Mouse (Mus musculus): ENCODE data around the gene Bcl10. TPM values are rescaled to one million over a fixed set of nuclear protein-coding genes. Genes with fewer than 3 reads are reported as not detected.

Gene Bcl10
- total RNA-seq (2023), result 10 to 100 TPM; 96.3 to 97.9 TPM

DNA sequence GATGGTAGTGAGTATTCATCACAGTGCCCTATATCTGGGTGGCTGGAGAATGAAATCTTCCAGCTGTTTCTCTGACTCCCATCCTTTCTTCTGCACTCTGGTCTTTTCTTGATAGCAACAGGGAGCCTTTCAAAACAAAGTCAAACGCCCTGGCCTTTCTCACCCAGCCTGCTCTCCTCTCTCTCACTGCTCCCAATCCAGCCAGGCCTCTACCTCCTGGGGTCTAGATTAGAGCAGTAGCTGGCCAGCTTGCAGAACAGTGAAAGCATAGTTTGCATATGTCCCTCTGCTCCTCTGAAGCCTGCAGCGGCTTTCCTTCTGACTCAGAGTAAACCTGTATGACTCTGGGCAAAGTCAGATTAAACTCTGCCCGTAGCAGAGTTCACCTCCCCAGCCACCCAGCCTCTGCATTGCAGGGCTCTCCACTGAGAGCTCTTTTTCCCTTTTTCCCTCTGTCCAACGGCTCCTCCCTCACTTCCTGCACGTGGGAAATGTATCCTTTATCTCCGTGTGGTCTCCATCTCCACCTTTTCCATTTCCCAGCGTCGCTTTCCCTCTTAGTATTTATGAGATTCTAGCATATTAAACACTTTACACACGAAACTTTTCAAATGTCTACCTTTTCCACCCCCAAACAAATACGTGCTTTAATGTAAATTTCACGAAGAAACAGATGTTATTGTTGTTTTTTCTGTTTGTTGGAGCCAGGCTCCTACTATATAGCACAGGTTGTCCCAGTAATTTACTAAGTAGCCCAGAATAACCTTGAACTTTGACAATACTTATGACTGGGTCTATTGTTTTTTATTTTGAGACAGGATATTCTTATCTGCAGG is at the start of gene Bcl10:
Bcl10 (plus strand) TSS at position 786 of the 836 bp plus-strand sequence.

DNA sequence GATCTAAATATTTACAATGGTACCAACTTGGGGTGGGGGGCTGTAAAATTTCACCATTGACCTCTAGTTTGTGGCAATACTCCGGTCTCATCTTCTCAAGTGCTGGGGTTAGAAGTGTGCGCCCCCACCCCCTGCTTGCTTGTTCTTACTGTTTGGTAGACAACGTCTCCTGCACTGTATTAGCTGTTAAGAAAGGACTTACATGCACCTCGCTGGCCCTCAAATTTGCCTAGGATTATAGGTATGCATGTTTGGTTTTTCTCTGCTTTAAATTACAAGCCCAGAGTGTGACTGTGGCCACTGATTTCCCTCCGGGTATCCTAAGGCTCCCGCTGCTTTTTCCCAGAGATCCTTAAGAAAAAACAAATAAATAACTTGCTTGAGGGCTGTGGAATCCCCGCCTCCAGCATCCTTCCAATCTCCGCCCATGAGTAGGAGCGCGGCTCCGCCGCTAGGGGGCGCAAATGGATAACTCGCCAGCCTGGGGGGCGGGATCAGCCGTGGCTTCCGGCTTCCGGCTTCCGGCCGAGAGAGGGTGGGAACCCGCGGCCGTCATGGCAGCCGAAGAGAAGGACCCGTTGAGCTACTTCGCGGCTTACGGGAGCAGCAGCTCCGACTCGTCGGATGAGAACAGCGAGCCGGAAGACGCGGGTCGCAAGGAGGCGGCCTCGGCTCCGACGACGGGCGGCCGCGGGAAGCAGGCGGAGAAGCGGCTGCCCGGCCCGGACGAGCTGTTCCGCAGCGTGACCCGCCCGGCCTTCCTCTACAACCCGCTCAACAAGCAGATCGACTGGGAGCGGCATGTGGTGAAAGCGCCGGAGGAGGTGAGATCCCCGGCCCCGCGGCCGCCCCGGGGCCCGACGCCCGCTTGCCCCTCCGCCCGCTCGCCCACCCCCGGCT is 15.2 kb downstream of the Bcl10 start, which contains the start of gene 2410004B18Rik:
2410004B18Rik (plus strand) TSS at position 510 of the 900 bp plus-strand sequence.

Other genes starting within 250 kb of the Bcl10 start
- gene Ddah1, start 164.1 kb upstream of the Bcl10 start, total RNA-seq (2023), result not detected
- 10 to 100 TPM; 38.2 to 39.7 TPM for gene 2410004B18Rik, start 15.2 kb downstream of the Bcl10 start, total RNA-seq (2023)
- gene Syde2, start 65.1 kb downstream of the Bcl10 start, total RNA-seq (2023), result not detected
- not detected for gene Wdr63, start 185.3 kb downstream of the Bcl10 start, total RNA-seq (2023)
- under 1 TPM in 1 of 2 experiments, not detected in 1; 0.58 TPM for gene Mcoln3, start 194.6 kb downstream of the Bcl10 start, total RNA-seq (2023)
- 1 to 10 TPM; 3.4 to 3.9 TPM for gene Mcoln2, start 227.0 kb downstream of the Bcl10 start, total RNA-seq (2023)

Measured in monocyte, adult 59 days (primary cell).